Mouse (Mus musculus) embryonic fibroblast, embryonic 13.5 days (primary cell): ENCODE data around the gene Wnt1. TPM values are rescaled to one million over a fixed set of nuclear protein-coding genes. Genes with fewer than 3 reads are reported as not detected.

Experiments
- H3K27ac ChIP-seq: 2 replicates; pipeline ENCODE4 v1.5.1; 2012; ENCODE audit warnings: low read length, control low read depth, inconsistent platforms; ENCODE audit not compliant: insufficient read depth
- H3K4me1 ChIP-seq: 2 replicates; pipeline ENCODE4 v1.6.1; 2011; ENCODE audit warnings: low read length; ENCODE audit not compliant: control insufficient read depth, insufficient read depth
- H3K4me3 ChIP-seq: 2 replicates; pipeline ENCODE4 v1.5.1; 2011; ENCODE audit warnings: mild to moderate bottlenecking, control low read depth, low read length; ENCODE audit not compliant: insufficient read depth
- CTCF ChIP-seq: IDR thresholded peaks from 2 replicates; pipeline ENCODE4 v1.5.1; 2011; ENCODE audit warnings: mild to moderate bottlenecking, control low read depth, low read length, moderate library complexity, borderline replicate concordance; ENCODE audit not compliant: insufficient read depth
- POLR2A ChIP-seq: IDR thresholded peaks from 2 replicates; pipeline ENCODE4 v1.6.1; 2011; ENCODE audit warnings: low read depth, mild to moderate bottlenecking, control low read depth, low read length, moderate library complexity
- polyA plus RNA-seq: library from polyadenylated mRNA; stranded (reverse); fragments of >200 nt; gene quantifications from 2 replicates; pipeline ENCODE4 v1.2.4, GENCODE M21; 2011; ENCODE audit warnings: low read depth; ENCODE audit not compliant: missing spikeins, insufficient read length

Wnt1 gene
- polyA plus RNA-seq, 1 experiment: not detected

DNA sequence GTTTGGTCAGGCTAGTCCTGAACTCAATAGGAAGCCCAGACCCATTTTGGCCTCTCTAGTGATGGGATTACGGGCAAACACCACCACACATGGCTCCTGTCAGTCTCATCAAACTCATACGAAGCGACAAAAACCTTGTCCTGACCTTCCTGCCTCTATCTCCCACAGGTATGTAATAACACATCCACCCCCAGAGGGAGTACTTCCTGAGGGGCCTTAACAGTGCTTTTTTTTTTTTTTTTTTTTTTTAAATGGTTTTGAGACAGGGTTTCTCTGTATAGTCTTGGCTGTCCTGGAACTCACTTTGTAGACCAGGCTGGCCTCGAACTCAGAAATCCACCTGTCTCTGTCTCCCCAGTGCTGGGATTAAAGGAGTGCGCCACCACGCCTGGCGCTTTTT lies 28.5 kb downstream of the Wnt1 start:
- Histone ChIP-seq H3K4me1 (no peaks in the 10 kb centered on the region), H3K4me3 (no peak overlapping the region), H3K27ac (no peak overlapping the region)
- TF ChIP-seq POLR2A (no peak), CTCF (no peak)

DNA sequence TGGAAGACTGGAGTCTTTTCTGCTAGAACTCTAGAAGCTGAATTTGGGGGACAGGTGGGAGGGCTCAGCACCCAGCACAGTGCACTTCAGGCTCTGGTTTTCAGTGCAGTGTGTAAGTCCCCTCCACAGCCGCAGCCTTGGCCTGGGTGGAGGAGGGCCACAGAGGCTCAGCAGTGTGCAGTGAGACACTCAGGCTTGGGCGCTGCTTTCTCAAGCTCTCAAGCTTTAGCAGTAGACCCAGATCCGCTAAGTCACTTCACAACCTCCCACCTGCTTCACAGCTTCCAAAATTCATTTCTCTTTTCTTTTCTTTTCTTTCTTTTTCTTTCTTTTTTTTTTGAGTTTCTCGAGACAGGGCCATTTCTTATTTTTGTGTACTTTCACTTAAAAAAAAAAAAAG lies 31.3 kb downstream of the Wnt1 start:
- no peak for TF ChIP-seq POLR2A
- TF ChIP-seq CTCF: no peak
- no peak overlapping the region for H3K4me3 ChIP-seq
- H3K27ac ChIP-seq: no peak overlapping the region
- no peaks in the 10 kb centered on the region for H3K4me1 ChIP-seq

DNA sequence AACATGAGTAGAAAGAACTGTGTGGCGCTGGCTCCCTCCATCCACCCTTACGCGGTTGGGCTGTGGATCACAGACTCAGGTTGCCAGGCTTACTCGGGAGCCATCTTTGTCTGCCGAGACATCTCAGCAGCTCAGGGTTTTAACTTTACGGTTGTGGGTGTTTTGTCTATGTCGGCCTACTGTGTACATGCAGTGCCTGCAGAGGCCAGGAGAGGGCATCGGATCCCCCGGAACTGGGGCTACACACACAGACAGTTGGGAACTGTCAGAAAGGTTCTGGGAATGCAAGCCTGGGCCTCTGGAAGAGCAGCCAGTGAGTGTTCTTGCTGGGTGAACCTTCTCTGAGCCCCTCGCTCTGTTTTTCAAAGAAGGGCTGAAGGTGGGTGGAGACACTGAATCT lies 31.7 kb downstream of the Wnt1 start:
- no peak for TF ChIP-seq CTCF
- TF ChIP-seq POLR2A: no peak
- Histone ChIP-seq H3K4me1 (no peaks in the 10 kb centered on the region), H3K27ac (no peak overlapping the region), H3K4me3 (no peak overlapping the region)

DNA sequence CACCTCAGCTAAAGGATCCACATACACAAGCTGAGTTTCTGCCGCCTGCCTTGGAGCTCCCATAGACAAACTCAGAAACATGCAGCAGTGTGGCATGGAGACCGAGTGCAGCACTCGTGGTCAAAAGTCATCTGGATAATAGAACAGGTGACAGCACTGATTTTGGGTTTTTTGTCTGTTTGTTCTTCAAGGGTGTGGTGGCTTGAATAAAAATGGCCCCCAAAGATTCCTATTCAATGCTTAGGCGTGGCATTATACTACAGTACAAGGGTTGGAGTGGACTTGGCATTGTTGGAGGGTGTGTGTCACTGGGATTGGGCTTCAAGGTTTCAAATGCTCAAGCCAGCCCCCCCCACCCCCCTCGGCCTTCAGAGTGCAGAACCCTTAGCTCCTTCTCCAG lies 32.5 kb downstream of the Wnt1 start:
- Histone ChIP-seq H3K27ac (no peak overlapping the region), H3K4me1 (no peaks in the 10 kb centered on the region), H3K4me3 (no peak overlapping the region)
- no peak for TF ChIP-seq CTCF
- TF ChIP-seq POLR2A: no peak

DNA sequence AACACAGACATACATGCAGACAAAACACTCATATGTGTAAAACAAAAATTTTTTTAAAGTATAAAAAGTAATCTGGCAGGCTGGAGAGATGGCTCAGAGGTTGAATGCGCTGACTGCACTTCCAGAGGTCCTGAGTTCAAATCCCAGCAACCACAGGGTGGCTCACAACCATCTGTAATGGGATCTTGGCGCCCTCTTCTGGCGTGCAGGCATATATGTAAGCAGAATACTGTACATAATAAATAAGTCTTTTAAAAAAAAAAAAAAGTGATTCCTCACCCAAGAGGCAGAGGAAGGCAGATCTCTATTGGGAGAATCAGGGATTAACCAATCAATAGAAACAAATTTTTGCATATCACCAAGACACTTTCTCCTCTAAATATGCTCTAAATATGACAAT lies 33.8 kb downstream of the Wnt1 start:
- TF ChIP-seq CTCF: no peak
- TF ChIP-seq POLR2A: no peak
- H3K4me3 ChIP-seq: no peak overlapping the region
- no peak overlapping the region for H3K27ac ChIP-seq
- no peaks in the 10 kb centered on the region for H3K4me1 ChIP-seq

DNA sequence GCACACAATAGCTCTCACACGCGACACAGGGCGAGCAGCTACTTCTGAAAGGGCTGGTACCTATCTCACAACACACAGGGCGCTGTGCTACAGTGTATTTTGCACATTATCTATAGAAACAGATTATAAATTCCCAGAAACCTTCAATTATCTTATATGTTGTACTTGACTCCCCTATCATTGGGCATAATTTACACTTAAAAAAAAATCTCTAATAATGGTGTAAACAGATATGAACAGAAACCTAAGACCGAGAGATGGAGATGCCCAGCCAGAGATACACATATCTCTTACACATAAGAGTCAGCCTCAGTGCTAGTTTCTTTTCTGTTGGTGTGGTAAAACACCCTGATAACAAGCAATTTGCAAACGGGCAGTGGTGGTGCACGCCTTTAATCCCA lies 38.0 kb downstream of the Wnt1 start:
- H3K27ac ChIP-seq: no peak overlapping the region
- no peaks in the 10 kb centered on the region for H3K4me1 ChIP-seq
- no peak overlapping the region for H3K4me3 ChIP-seq
- TF ChIP-seq POLR2A: no peak
- no peak for TF ChIP-seq CTCF

DNA sequence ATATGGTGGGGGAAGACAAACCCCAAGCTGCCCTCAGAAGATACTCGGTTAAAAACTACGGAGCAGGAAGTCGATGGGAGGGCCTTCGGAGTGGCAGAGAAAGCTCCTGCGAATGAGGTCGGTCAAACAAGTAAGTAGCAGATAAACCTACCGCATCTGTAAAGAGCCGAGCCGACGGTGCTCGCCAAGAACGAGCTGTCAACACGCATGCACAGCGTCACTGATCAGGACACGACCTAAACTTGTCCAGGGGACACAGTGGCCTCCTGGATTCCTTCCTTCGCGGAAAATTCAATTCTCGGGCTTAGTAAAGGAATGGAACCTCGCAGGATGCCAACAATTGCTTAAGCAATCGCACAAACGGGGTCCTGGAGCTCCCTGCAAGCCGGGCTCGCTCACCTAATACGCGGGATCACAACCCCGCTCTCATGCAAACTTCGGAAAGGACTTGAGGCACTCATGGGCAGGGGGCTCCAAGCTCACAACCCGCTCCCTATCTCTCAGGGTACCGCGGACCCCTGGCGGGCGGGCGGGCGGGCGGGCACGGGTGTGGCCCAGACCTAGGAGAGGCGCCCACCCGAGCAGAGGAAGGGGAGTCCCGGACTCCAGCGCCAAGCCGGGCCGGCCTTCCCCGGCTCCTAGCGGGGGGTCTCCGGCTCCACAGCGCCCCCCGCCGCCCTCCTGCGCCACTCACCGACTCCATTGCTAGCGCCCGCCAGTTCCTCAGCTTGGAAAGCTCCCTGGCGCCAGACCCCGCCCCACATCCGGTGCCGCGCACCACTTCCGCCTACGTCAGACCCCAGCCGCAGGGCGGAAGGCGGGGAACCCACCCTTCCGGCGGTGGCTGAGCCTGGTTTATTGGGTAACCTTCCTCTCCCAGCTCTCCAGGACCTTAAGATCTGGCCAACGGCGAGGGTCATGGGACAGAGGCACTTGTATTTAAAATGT lies 41.4 kb downstream of the Wnt1 start, which contains the start of gene Prkag1:
Gene Prkag1 (minus strand): TSS at position 786 of the 948 bp plus-strand sequence.
- 0 out of 2 replicates have a peak, but pooled peaks have one; percentile 21 for TF ChIP-seq CTCF
- TF ChIP-seq POLR2A: peak; percentile 89
- peak within 1 kb of the TSS; percentile 90 for H3K27ac ChIP-seq
- H3K4me3 ChIP-seq: peak within 1 kb of the TSS; percentile 68
- no peaks in the 10 kb centered on the region for H3K4me1 ChIP-seq

DNA sequence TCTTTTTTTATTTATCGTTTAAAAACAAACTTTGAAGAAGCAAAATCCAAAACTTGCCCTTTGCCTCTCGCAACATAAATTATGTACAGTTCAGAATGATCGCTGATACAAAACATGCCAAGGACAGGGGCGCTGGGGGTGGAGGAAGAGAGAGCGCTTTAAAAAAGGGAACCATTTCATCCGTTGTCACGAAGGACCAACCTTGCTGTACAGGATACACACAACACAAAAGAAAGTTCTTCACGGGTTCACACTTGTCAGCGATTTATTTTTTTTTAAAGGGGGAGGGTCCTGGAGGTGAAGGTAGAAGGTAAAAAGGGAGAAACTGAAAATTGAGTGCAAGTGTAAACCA lies 42.0 kb downstream of the Wnt1 start:
- TF ChIP-seq POLR2A (no peak), CTCF (no peak)
- no peaks in the 10 kb centered on the region for H3K4me1 ChIP-seq
- H3K4me3 ChIP-seq: peak overlapping the region; percentile 8; the same call in 1 of the 2 replicates
- H3K27ac ChIP-seq: peak overlapping the region; percentile 90

DNA sequence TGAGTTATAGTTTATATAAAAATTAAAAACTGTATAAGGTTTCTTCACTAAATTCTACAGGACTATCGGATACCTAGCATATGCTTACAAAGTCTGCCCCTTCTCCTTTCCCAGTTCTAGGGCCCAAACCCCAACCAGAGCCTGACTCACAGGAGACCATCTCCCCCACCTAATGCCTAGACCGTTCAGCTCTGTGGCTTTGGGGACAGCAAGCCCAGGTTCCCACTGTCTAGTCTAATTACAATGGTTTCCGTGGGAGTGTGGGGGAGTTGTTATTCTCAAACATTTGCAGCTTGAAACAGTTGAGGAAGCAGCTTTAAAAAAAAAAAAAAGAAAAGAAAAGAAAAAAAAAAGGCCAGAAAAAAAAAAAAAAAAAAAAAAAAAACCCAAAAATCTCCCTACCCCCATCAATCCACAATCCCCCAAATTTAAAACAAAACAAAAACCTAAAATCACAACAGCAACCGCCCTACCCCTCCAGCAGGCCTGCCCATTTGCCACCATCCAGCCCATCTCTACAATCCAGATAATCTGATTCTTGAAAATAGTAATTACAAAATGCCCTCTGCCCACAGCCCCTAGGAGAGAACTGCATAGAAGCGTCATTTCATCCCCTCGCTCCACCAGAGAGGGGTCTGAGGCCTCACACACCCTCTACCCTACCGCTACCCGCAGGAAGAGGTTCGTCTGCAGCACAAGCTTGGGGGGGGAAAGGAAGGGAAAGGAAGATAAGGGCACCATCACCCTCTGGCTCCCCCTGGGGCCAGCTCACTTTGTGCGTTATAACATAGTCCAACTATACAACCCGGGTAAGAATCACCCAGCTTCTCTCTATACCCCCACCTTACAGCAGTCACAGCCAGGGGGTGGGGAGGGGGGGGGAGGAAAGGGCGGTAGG lies 42.8 kb downstream of the Wnt1 start:
- no peak overlapping the region for H3K4me3 ChIP-seq
- no peaks in the 10 kb centered on the region for H3K4me1 ChIP-seq
- no peak overlapping the region for H3K27ac ChIP-seq
- no peak for TF ChIP-seq POLR2A
- no peak for TF ChIP-seq CTCF
